Mouse (Mus musculus): ENCODE data around the gene Endou. TPM values are rescaled to one million over a fixed set of nuclear protein-coding genes. Genes with fewer than 3 reads are reported as not detected.
A peak's percentile ranks its signal among the peaks of the same experiment; 100 is the strongest.

The Endou gene
- polyA plus RNA-seq, 1 experiment from 2014 or later: 0.86 TPM

- Histone ChIP-seq H3K36me3 (no peaks in the 10 kb centered on the region), H3K9me3 (replicated peaks) (no peaks in the 10 kb centered on the region), H3K9ac (no peak overlapping the region), H3K4me1 (replicated peaks) (peaks cover 66% of the 10 kb centered on the region), H3K4me2 (no peak overlapping the region), H3K27ac (no peak overlapping the region), H3K27me3 (no peaks in the 10 kb centered on the region), H3K4me3 (no peak overlapping the region)
- ATAC-seq (replicated peaks; ENCODE audit: insufficient number of reproducible peaks, insufficient read depth, low FRiP score, low read depth): no peak
- WGBS: 88% methylated on average over 5 of the region's 5 CpGs
Measured at GRCm38 (mm10) chr15:97752491-97752890, 21.4 kb upstream of the Endou start.

GRCm38 (mm10) chr15:97751676-97752075 is 20.5 kb upstream of the Endou start:
- no peak overlapping the region for H3K9ac ChIP-seq
- WGBS: 37% methylated on average over 2 of the region's 2 CpGs
- H3K9me3 ChIP-seq (replicated peaks): no peaks in the 10 kb centered on the region
- peaks cover 4% of the 10 kb centered on the region; the same call in 1 of the 2 replicates for H3K36me3 ChIP-seq
- H3K27me3 ChIP-seq: no peaks in the 10 kb centered on the region
- H3K4me1 ChIP-seq (replicated peaks): peaks cover 71% of the 10 kb centered on the region
- no peak for ATAC-seq (replicated peaks; ENCODE audit: insufficient number of reproducible peaks, insufficient read depth, low FRiP score, low read depth)
- no peak overlapping the region for H3K27ac ChIP-seq
- no peak overlapping the region for H3K4me2 ChIP-seq
- no peak overlapping the region for H3K4me3 ChIP-seq

GRCm38 (mm10) chr15:97750697-97751096 is 19.6 kb upstream of the Endou start:
- Histone ChIP-seq H3K9me3 (replicated peaks) (no peaks in the 10 kb centered on the region), H3K4me1 (replicated peaks) (peaks cover 70% of the 10 kb centered on the region), H3K27me3 (no peaks in the 10 kb centered on the region), H3K27ac (peak overlapping the region; percentile 82), H3K4me2 (peak overlapping the region; percentile 29), H3K4me3 (peak overlapping the region; percentile 20; the same call in 1 of the 2 replicates), H3K36me3 (peaks cover 4% of the 10 kb centered on the region; the same call in 1 of the 2 replicates), H3K9ac (no peak overlapping the region)
- ATAC-seq (replicated peaks; ENCODE audit: insufficient number of reproducible peaks, insufficient read depth, low FRiP score, low read depth): peak; percentile 84
- WGBS: 6% methylated on average over 12 of the region's 12 CpGs

GRCm38 (mm10) chr15:97749841-97750240 is 18.7 kb upstream of the Endou start:
- H3K36me3 ChIP-seq: peaks cover 4% of the 10 kb centered on the region; the same call in 1 of the 2 replicates
- H3K27me3 ChIP-seq: no peaks in the 10 kb centered on the region
- peak overlapping the region; percentile 20 for H3K4me3 ChIP-seq
- no peaks in the 10 kb centered on the region for H3K9me3 ChIP-seq (replicated peaks)
- H3K4me1 ChIP-seq (replicated peaks): peaks cover 70% of the 10 kb centered on the region
- H3K9ac ChIP-seq: 0 out of 2 replicates have a peak overlapping the region, but pooled peaks have one; percentile 9
- peak overlapping the region; percentile 29 for H3K4me2 ChIP-seq
- H3K27ac ChIP-seq: peak overlapping the region; percentile 82
- ATAC-seq (replicated peaks; ENCODE audit: insufficient number of reproducible peaks, insufficient read depth, low FRiP score, low read depth): no peak
- 77% methylated on average over 13 of the region's 13 CpGs for WGBS

GRCm38 (mm10) chr15:97749397-97749796 is 18.3 kb upstream of the Endou start:
- WGBS: 91% methylated on average over 9 of the region's 9 CpGs

GRCm38 (mm10) chr15:97748964-97749363 is 17.8 kb upstream of the Endou start:
- peak overlapping the region; percentile 61; the same call in 1 of the 2 replicates for H3K27ac ChIP-seq
- H3K9me3 ChIP-seq (replicated peaks): no peaks in the 10 kb centered on the region
- H3K36me3 ChIP-seq: peaks cover 4% of the 10 kb centered on the region; the same call in 1 of the 2 replicates
- no peak for ATAC-seq (replicated peaks; ENCODE audit: insufficient number of reproducible peaks, insufficient read depth, low FRiP score, low read depth)
- H3K4me1 ChIP-seq (replicated peaks): peaks cover 68% of the 10 kb centered on the region
- H3K4me3 ChIP-seq: no peak overlapping the region; the same call in 1 of the 2 replicates
- WGBS: 82% methylated on average over 4 of the region's 4 CpGs
- 0 out of 2 replicates have a peak overlapping the region, but pooled peaks have one; percentile 20 for H3K9ac ChIP-seq
- H3K27me3 ChIP-seq: no peaks in the 10 kb centered on the region
- H3K4me2 ChIP-seq: peak overlapping the region; percentile 9; the same call in 1 of the 2 replicates

More at GRCm38 (mm10) chr15:97749397-97749796, 18.3 kb upstream of the Endou start:
- peak overlapping the region; percentile 82; the same call in 1 of the 2 replicates for H3K27ac ChIP-seq
- no peak for ATAC-seq (replicated peaks; ENCODE audit: insufficient number of reproducible peaks, insufficient read depth, low FRiP score, low read depth)
- peaks cover 68% of the 10 kb centered on the region for H3K4me1 ChIP-seq (replicated peaks)
- H3K36me3 ChIP-seq: peaks cover 4% of the 10 kb centered on the region; the same call in 1 of the 2 replicates
- H3K9ac ChIP-seq: 0 out of 2 replicates have a peak overlapping the region, but pooled peaks have one; percentile 20
- H3K27me3 ChIP-seq: no peaks in the 10 kb centered on the region
- peak overlapping the region; percentile 9; the same call in 1 of the 2 replicates for H3K4me2 ChIP-seq
- H3K9me3 ChIP-seq (replicated peaks): no peaks in the 10 kb centered on the region
- H3K4me3 ChIP-seq: no peak overlapping the region; the same call in 1 of the 2 replicates

GRCm38 (mm10) chr15:97748309-97748708 is 17.2 kb upstream of the Endou start:
- Histone ChIP-seq H3K9ac (no peak overlapping the region), H3K4me1 (replicated peaks) (peaks cover 65% of the 10 kb centered on the region), H3K27me3 (no peaks in the 10 kb centered on the region), H3K36me3 (peaks cover 4% of the 10 kb centered on the region; the same call in 1 of the 2 replicates), H3K4me3 (no peak overlapping the region; the same call in 1 of the 2 replicates), H3K9me3 (replicated peaks) (no peaks in the 10 kb centered on the region), H3K4me2 (peak overlapping the region; percentile 26), H3K27ac (peak overlapping the region; percentile 61)
- 27% methylated on average over 10 of the region's 10 CpGs for WGBS
- ATAC-seq (replicated peaks; ENCODE audit: insufficient number of reproducible peaks, insufficient read depth, low FRiP score, low read depth): peak; percentile 70

- no peak overlapping the region for H3K4me3 ChIP-seq
- no peaks in the 10 kb centered on the region for H3K27me3 ChIP-seq
- H3K4me1 ChIP-seq (replicated peaks): peaks cover 66% of the 10 kb centered on the region
- H3K36me3 ChIP-seq: peaks cover 4% of the 10 kb centered on the region; the same call in 1 of the 2 replicates
- ATAC-seq (replicated peaks; ENCODE audit: insufficient number of reproducible peaks, insufficient read depth, low FRiP score, low read depth): no peak
- no peaks in the 10 kb centered on the region for H3K9me3 ChIP-seq (replicated peaks)
- no peak overlapping the region for H3K27ac ChIP-seq
- no peak overlapping the region for H3K9ac ChIP-seq
- H3K4me2 ChIP-seq: no peak overlapping the region; the same call in 1 of the 2 replicates
- 83% methylated on average over 4 of the region's 4 CpGs for WGBS
Measured at GRCm38 (mm10) chr15:97747486-97747885, 16.3 kb upstream of the Endou start.

- Histone ChIP-seq H3K9ac (no peak overlapping the region), H3K27me3 (no peaks in the 10 kb centered on the region), H3K9me3 (replicated peaks) (no peaks in the 10 kb centered on the region), H3K4me1 (replicated peaks) (peaks cover 71% of the 10 kb centered on the region), H3K4me3 (no peak overlapping the region), H3K4me2 (no peak overlapping the region), H3K27ac (no peak overlapping the region), H3K36me3 (peaks cover 4% of the 10 kb centered on the region; the same call in 1 of the 2 replicates)
- 87% methylated on average over 24 of the region's 24 CpGs for WGBS
- ATAC-seq (replicated peaks; ENCODE audit: insufficient number of reproducible peaks, insufficient read depth, low FRiP score, low read depth): no peak
Measured at GRCm38 (mm10) chr15:97746748-97747147, 15.6 kb upstream of the Endou start.

GRCm38 (mm10) chr15:97746278-97746677 is 15.1 kb upstream of the Endou start:
- Histone ChIP-seq H3K27ac (no peak overlapping the region), H3K9me3 (replicated peaks) (no peaks in the 10 kb centered on the region), H3K4me1 (replicated peaks) (peaks cover 73% of the 10 kb centered on the region), H3K4me2 (no peak overlapping the region), H3K4me3 (no peak overlapping the region), H3K27me3 (no peaks in the 10 kb centered on the region), H3K36me3 (peaks cover 4% of the 10 kb centered on the region; the same call in 1 of the 2 replicates), H3K9ac (no peak overlapping the region)
- ATAC-seq (replicated peaks; ENCODE audit: insufficient number of reproducible peaks, insufficient read depth, low FRiP score, low read depth): no peak
- 85% methylated on average over 10 of the region's 10 CpGs for WGBS

GRCm38 (mm10) chr15:97745331-97745730 is 14.2 kb upstream of the Endou start:
- no peak overlapping the region for H3K4me2 ChIP-seq
- H3K4me1 ChIP-seq (replicated peaks): peaks cover 69% of the 10 kb centered on the region
- H3K9ac ChIP-seq: no peak overlapping the region
- no peak overlapping the region for H3K4me3 ChIP-seq
- no peak for ATAC-seq (replicated peaks; ENCODE audit: insufficient number of reproducible peaks, insufficient read depth, low FRiP score, low read depth)
- peaks cover 4% of the 10 kb centered on the region; the same call in 1 of the 2 replicates for H3K36me3 ChIP-seq
- WGBS: 37% methylated on average over 10 of the region's 10 CpGs
- no peaks in the 10 kb centered on the region for H3K9me3 ChIP-seq (replicated peaks)
- no peaks in the 10 kb centered on the region for H3K27me3 ChIP-seq
- H3K27ac ChIP-seq: peak overlapping the region; percentile 35

GRCm38 (mm10) chr15:97744930-97745329 is 13.8 kb upstream of the Endou start:
- WGBS: 64% methylated on average over 10 of the region's 10 CpGs
- H3K4me3 ChIP-seq: no peak overlapping the region
- H3K9ac ChIP-seq: no peak overlapping the region
- no peak overlapping the region for H3K4me2 ChIP-seq
- H3K36me3 ChIP-seq: peaks cover 4% of the 10 kb centered on the region; the same call in 1 of the 2 replicates
- no peaks in the 10 kb centered on the region for H3K9me3 ChIP-seq (replicated peaks)
- no peak for ATAC-seq (replicated peaks; ENCODE audit: insufficient number of reproducible peaks, insufficient read depth, low FRiP score, low read depth)
- H3K27me3 ChIP-seq: no peaks in the 10 kb centered on the region
- peak overlapping the region; percentile 35; the same call in 1 of the 2 replicates for H3K27ac ChIP-seq
- peaks cover 65% of the 10 kb centered on the region for H3K4me1 ChIP-seq (replicated peaks)

Measured in heart, embryonic 15.5 days (tissue).